Mouse (Mus musculus) liver, embryonic 12.5 days (tissue): Measurements from ENCODE around the gene Mrtfb. TPM values are rescaled to one million over a fixed set of nuclear protein-coding genes. Genes with fewer than 3 reads are reported as not detected.

Source experiments
- ATAC-seq: fragments of 200-750 bp; cut with Nextera tagmentation; 2 replicates; pipeline ENCODE4 v1.8.0; 2017; ENCODE audit warnings: moderate number of reproducible peaks, mild to moderate bottlenecking, moderate library complexity
- H3K27ac ChIP-seq: fragments of 300-500 bp; sonication (generic); 2 replicates; pipeline ENCODE4 v1.5.1; 2016; ENCODE audit warnings: mild to moderate bottlenecking
- H3K27me3 ChIP-seq: fragments of 300-500 bp; sonication (generic); replicated peaks from 2 replicates; pipeline ENCODE4 v1.6.1; 2016; ENCODE audit warnings: mild to moderate bottlenecking, moderate library complexity
- H3K36me3 ChIP-seq: fragments of 300-500 bp; sonication (generic); 2 replicates; pipeline ENCODE4 v1.6.1; 2016; ENCODE audit warnings: mild to moderate bottlenecking, moderate library complexity
- H3K4me1 ChIP-seq: fragments of 300-500 bp; sonication (generic); 2 replicates; pipeline ENCODE4 v1.6.1; 2016
- H3K4me2 ChIP-seq: fragments of 300-500 bp; sonication (generic); 2 replicates; pipeline ENCODE4 v1.6.1; 2016; ENCODE audit warnings: mild to moderate bottlenecking, moderate library complexity
- H3K4me3 ChIP-seq: fragments of 300-500 bp; sonication (generic); 2 replicates; pipeline ENCODE4 v1.5.1; 2016; ENCODE audit warnings: mild to moderate bottlenecking, moderate library complexity
- H3K9ac ChIP-seq: fragments of 300-500 bp; sonication (generic); 2 replicates; pipeline ENCODE4 v1.6.1; 2016; ENCODE audit warnings: mild to moderate bottlenecking, moderate library complexity
- H3K9me3 ChIP-seq: fragments of 300-500 bp; sonication (generic); replicated peaks from 2 replicates; pipeline ENCODE4 v1.6.1; 2016; ENCODE audit warnings: mild to moderate bottlenecking, moderate library complexity
- WGBS: fragments of 180-500 bp; shearing (Covaris S2); methylation state at CpG from one replicate; pipeline ENCODE4 v1.1.7; 2016; ENCODE audit not compliant: insufficient replicate concordance; 5-methylcytosine and 5-hydroxymethylcytosine counted together
- polyA plus RNA-seq: library from polyadenylated mRNA; unstranded; fragments of >200 nt; fragmentation: Nextera tagmentation; extraction: Ambion mirVana; gene quantifications from 2 replicates; pipeline ENCODE4 v1.2.1, GENCODE M21; 2016

Gene Mrtfb
- polyA plus RNA-seq, result 5.5 and 5.7 TPM in 2 replicates

DNA sequence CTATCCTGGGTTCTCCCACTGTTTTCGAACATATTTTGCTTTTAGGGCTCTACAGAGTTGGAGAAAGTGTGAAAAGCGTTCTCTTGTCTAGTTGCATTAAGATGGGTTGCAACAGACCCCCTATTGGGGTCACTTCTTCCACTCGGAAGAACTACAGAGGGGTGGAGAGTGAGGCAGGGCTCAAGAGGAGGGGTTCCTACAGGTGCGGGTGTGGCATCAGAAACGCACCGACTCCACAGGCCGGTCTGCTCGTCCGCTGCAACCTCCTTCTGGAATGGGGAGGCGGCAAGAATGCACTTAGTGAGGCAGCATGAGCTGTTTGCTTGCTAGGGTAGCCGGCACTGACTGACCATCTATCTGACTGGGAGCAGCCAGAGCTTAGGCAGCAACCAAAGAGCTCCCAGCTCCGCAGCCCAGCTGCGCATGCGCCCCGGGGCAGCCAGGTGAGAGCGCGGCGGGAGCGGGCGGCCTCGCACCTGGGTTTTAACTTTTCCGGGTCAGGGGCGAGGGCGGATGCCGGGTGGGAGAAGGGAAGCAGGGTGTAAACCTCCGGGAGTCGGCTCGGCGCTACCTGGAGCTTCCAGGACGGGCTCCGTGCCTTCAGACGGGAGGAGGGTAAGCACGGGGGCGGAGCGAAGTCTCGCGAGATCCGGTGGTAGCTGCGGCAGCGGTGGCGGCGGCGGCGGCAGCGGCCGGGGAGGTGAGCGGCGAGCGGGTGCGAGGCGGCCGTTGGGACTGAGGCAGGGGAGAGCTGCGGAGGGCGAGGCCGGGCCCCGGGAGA is at the start of gene Mrtfb:
TSS of gene Mrtfb (plus strand) at position 627 of the 781 bp plus-strand sequence.
- ATAC-seq, result peak; percentile 88

DNA sequence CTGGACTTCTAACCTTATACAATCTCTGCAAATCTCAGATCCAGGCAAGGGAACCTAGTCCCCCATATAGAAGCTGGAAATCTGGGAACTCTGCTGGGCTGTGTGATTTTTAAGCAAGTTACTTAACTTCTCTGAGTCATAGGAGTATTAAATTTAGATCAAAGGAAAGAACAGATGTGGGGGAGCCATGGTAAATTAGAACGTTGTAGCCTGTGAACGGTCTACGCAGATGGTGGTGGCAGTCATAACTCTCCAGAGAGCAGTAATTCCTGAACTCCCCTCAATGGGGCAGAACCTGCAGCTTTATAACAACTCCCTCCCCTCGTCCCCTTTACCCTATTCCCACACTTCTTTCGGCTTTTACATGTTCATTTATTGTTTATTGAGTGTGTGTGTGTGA is 48.6 kb upstream of the Mrtfb start:
- Histone ChIP-seq H3K4me3 (no peak overlapping the region), H3K36me3 (no peaks in the 10 kb centered on the region), H3K27ac (no peak overlapping the region), H3K9me3 (no peaks in the 10 kb centered on the region), H3K4me1 (no peaks in the 10 kb centered on the region), H3K4me2 (no peak overlapping the region), H3K9ac (no peak overlapping the region), H3K27me3 (no peaks in the 10 kb centered on the region)
- no peak for ATAC-seq
- WGBS, result 60% methylated on average over 5 of the region's 5 CpGs

More for the DNA sequence above, at the start of gene Mrtfb:
- Histone ChIP-seq H3K4me2 (peak within 1 kb of the TSS; percentile 99), H3K4me1 (peaks cover 18% of the 10 kb centered on the region), H3K36me3 (no peaks in the 10 kb centered on the region), H3K4me3 (peak within 1 kb of the TSS; percentile 80), H3K9ac (peak within 1 kb of the TSS; percentile 87), H3K27me3 (peaks cover 8% of the 10 kb centered on the region; the same call in 1 of the 2 replicates), H3K27ac (peak within 1 kb of the TSS; percentile 66), H3K9me3 (no peaks in the 10 kb centered on the region)
- 2% methylated on average over 55 of the region's 56 CpGs for WGBS

DNA sequence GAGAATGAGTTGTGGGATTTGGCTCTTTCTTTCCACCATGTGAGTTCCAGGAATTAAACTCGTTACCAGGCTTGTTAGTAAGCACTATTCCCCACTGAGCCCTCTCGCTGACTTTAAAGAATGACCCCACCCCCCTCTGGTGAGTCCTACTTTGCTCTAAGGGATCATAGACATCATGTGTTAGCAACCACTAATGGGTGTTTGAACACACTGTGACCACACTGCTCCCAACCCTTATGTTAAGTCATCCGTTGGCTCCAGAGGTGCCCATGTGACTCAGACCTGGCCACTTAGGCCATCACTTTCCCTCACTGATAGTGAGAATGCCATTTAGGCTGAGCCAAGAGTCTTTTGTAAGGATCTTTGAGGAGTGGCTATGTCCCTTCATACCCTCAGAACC is 48.2 kb upstream of the Mrtfb start:
- H3K4me2 ChIP-seq, result no peak overlapping the region
- 42% methylated on average over 3 of the region's 3 CpGs for WGBS
- H3K4me3 ChIP-seq, result no peak overlapping the region
- no peak overlapping the region for H3K9ac ChIP-seq
- H3K9me3 ChIP-seq, result no peaks in the 10 kb centered on the region
- no peak for ATAC-seq
- H3K27ac ChIP-seq, result no peak overlapping the region
- H3K27me3 ChIP-seq, result no peaks in the 10 kb centered on the region
- no peaks in the 10 kb centered on the region for H3K36me3 ChIP-seq
- H3K4me1 ChIP-seq, result no peaks in the 10 kb centered on the region

DNA sequence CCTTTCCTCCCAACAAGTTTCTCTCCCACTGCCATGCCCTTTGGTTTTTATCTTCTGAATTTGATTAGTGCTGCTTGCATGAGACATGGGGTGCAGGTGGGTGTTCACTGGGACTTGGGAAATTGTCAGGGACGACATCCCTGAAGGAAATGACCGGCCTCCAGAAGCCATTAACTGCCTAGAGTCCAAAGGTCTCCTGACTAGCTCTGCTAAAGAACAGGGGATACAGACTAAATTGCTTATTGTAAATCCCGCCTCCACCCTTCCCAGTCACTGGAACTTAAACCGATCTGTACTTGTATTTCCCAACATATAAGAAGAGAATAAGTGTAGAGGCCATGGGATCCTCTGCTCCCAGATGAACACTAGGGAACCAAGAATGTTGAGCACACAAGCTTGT is 43.5 kb upstream of the Mrtfb start:
- 65% methylated on average over 4 of the region's 4 CpGs for WGBS
- ATAC-seq, result no peak

DNA sequence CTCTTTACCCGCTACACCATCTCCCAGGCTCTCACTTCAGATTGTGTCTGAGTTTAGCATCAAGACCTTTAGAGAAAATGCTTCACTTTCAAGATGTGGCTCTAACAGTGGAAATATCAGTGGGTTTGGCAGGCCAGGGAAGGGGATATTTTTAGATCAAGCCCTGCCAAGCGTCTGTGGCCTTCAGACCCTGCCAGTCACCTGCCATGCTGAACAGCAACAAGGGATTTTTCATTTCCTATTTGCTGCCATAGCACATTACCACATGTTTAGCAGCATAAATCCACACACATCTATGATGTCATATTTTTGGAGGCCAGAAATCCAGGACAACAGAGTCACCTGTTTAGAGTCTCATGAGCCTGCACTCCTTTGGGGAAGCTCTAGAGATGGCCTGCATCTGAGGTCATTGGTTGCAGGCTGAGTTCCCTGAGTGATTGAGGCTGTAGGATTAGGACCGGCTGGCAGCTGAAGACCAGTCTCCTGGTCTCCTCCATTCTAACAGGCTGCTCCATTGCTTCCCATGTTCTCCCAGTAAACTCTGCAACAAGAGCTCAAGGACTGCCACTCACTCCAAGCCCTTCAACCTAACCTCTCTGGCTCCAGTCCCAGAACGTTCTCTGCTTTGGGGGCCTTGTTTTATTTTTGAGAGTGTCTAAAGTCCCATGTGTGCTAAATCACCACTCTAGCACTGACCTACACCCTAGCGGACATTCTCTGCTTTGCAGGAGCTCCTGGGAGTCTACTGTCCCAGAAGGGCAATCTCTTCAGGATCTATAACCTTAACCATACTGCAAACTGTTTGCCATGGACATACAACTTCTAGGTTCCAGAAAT is 39.9 kb upstream of the Mrtfb start:
- no peak overlapping the region for H3K4me2 ChIP-seq
- H3K4me1 ChIP-seq, result no peaks in the 10 kb centered on the region
- no peaks in the 10 kb centered on the region for H3K36me3 ChIP-seq
- no peaks in the 10 kb centered on the region for H3K9me3 ChIP-seq
- H3K27ac ChIP-seq, result no peak overlapping the region
- WGBS, result 61% methylated on average over 5 of the region's 5 CpGs
- no peaks in the 10 kb centered on the region for H3K27me3 ChIP-seq
- H3K4me3 ChIP-seq, result no peak overlapping the region
- no peak overlapping the region for H3K9ac ChIP-seq
- no peak for ATAC-seq

More for the DNA sequence above, 43.5 kb upstream of the Mrtfb start:
- Histone ChIP-seq H3K27me3 (no peaks in the 10 kb centered on the region), H3K4me2 (no peak overlapping the region), H3K36me3 (no peaks in the 10 kb centered on the region), H3K27ac (no peak overlapping the region), H3K9me3 (no peaks in the 10 kb centered on the region), H3K4me3 (no peak overlapping the region), H3K4me1 (no peaks in the 10 kb centered on the region), H3K9ac (no peak overlapping the region)

DNA sequence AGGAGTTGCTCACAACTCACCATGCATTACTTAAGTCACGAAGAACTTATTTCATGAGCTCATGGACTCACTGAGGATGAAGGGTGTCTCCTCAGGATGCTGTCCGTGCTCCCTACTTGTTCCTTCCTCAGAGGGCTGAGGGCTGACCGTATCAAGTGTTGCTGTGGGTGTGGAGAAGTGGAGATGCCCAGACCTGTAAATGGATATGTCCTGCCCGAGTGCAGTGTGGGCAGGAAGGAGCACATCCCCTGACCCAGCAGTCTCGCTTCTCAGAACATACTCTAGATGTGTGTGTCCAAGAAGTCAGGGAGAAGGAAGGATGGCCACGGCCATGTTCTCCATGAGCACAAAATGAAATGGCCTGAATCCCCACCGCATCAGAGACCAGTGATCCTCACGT is 38.3 kb upstream of the Mrtfb start:
- Histone ChIP-seq H3K36me3 (no peaks in the 10 kb centered on the region), H3K9ac (no peak overlapping the region), H3K4me2 (no peak overlapping the region), H3K4me3 (no peak overlapping the region), H3K9me3 (no peaks in the 10 kb centered on the region), H3K4me1 (no peaks in the 10 kb centered on the region), H3K27me3 (no peaks in the 10 kb centered on the region), H3K27ac (no peak overlapping the region)
- WGBS, result 66% methylated on average over 8 of the region's 8 CpGs
- no peak for ATAC-seq

DNA sequence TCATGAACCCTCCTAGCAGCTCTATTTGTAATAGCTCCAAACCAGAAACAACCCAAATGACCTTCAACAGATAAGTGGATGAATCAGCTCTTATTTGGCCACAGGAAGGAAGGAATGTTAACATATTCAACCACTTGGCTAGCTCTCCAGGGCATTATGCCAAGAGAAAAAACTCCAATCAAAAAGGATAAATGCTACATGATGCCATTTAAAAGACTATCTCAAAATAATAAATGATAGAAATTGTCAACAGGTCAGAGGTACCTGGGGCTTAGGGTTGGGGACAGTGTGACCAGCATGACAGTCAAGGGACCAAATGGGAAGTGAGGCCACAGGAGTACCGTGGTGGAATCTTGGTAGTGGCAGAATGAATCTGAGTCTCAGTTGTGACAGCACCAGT is 34.8 kb upstream of the Mrtfb start:
- no peak for ATAC-seq
- H3K4me3 ChIP-seq, result no peak overlapping the region
- H3K27ac ChIP-seq, result no peak overlapping the region
- no peak overlapping the region for H3K9ac ChIP-seq
- H3K4me2 ChIP-seq, result no peak overlapping the region
- H3K36me3 ChIP-seq, result no peaks in the 10 kb centered on the region
- no peaks in the 10 kb centered on the region for H3K27me3 ChIP-seq
- no peaks in the 10 kb centered on the region for H3K9me3 ChIP-seq
- WGBS, result 43% methylated on average over 1 of the region's 1 CpGs
- H3K4me1 ChIP-seq, result no peaks in the 10 kb centered on the region

DNA sequence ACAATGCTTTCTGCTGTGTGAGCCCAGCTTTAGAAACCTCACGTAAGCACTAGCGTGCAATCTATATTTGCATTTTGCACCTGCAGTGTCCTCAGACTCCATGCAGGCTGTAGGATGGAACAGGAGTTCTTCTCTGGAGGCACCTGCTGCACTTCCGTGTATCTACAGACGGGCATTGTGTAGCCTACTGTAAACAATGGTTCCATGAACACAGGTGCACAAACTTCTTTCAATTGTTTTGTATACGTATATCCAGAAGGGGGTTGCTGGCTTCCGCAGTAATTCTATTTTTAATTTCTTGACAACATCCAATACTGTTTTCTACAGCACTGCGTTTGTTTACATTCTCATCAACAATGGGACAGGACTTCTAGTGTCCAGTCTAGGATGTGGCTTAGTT is 24.2 kb upstream of the Mrtfb start:
- H3K4me2 ChIP-seq, result no peak overlapping the region
- no peaks in the 10 kb centered on the region for H3K4me1 ChIP-seq
- H3K27me3 ChIP-seq, result no peaks in the 10 kb centered on the region
- ATAC-seq, result no peak
- H3K4me3 ChIP-seq, result no peak overlapping the region
- no peaks in the 10 kb centered on the region for H3K9me3 ChIP-seq
- WGBS, result 78% methylated on average over 7 of the region's 7 CpGs
- H3K27ac ChIP-seq, result no peak overlapping the region
- H3K9ac ChIP-seq, result no peak overlapping the region
- H3K36me3 ChIP-seq, result no peaks in the 10 kb centered on the region

DNA sequence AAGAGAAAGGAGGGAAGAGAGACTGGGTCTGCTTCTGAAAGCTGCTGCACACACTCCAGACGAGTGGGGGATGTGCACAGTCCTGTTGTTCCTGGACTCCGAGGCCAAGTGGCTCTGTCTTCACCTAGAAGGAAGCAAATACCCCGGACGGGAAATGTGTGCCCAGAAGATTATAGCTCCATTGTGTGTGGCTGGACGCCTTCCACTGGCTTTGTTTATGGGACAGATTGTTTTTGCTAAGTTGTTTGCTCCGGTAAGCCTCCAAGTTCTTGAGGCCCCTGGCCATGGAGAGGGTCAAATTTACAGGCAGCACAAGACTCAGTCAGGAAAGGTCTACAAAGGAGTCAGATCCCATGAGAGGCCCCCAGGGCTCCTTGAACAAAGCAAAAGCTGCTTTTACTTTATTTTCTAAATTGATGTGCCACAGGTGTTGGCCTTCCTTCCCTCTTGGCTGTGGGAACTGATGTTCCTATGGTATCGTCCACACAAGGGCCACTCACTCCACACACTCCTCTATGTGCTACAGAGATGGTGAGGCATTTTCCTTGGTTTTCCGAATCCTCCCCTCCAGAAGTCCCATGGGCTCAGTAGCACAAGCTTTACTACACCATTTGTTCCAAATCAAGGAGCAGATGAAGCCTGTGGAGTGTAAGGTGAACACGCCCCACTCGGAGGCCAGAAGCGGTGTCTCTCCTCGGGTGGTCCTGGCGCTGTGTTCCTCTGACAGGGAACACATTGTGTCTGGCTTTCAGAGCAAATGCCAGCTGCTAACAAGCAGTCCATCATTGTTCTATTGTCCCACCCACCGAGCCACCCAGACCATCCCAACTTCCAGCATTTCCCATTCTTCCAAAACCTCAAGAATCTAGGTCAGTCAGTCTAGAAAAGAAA is 23.1 kb upstream of the Mrtfb start:
- Histone ChIP-seq H3K36me3 (no peaks in the 10 kb centered on the region), H3K9me3 (no peaks in the 10 kb centered on the region), H3K4me3 (no peak overlapping the region), H3K4me2 (no peak overlapping the region), H3K27me3 (no peaks in the 10 kb centered on the region), H3K4me1 (no peaks in the 10 kb centered on the region), H3K9ac (no peak overlapping the region), H3K27ac (0 out of 2 replicates have a peak overlapping the region, but pooled peaks have one; percentile 11)
- peak; percentile 55; the same call in 1 of the 2 replicates for ATAC-seq
- WGBS, result 44% methylated on average over 14 of the region's 14 CpGs

DNA sequence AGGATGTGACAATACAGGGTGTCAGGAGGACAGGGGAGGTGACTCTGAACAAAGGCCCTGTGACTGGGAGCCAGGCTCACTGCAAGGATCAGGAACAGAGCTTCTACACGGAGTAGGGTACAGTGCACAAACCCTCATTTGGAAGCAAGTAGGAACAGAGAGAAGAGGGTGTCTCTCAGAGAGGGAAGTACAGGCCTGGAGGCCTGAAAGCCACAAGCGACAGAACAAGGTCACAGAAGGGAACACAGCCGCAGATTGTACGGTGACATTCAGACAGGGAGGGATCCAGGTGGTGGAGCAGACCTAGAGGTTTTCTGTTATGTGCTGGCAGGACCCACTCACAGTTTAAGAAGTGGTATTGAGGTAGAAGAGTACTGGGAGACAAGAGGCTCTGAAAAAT is 17.2 kb upstream of the Mrtfb start:
- no peak overlapping the region for H3K27ac ChIP-seq
- H3K4me2 ChIP-seq, result no peak overlapping the region
- 37% methylated on average over 4 of the region's 4 CpGs for WGBS
- ATAC-seq, result no peak
- H3K9ac ChIP-seq, result no peak overlapping the region
- no peaks in the 10 kb centered on the region for H3K36me3 ChIP-seq
- H3K4me3 ChIP-seq, result no peak overlapping the region
- no peaks in the 10 kb centered on the region for H3K4me1 ChIP-seq
- H3K27me3 ChIP-seq, result no peaks in the 10 kb centered on the region
- no peaks in the 10 kb centered on the region for H3K9me3 ChIP-seq

DNA sequence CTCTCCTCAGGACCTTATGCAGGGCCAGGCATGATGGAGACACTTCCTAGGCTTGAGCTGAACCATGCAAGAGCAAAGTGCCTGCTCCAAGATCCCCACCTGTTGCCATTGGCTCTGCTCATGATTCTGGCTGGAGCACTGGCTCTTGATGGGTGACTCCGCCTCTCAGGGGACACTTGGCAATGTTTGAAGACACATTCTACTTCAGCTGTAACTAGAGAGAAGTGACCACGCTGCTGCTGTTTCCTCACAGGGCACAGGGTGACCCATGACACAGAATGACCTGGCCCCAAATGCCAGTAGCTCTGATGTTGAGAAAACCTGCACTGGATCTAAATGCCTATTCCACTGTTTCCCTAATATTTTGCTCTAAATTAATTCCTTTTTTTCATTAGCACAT is 16.7 kb upstream of the Mrtfb start:
- Histone ChIP-seq H3K9me3 (no peaks in the 10 kb centered on the region), H3K4me2 (no peak overlapping the region), H3K36me3 (no peaks in the 10 kb centered on the region), H3K27me3 (no peaks in the 10 kb centered on the region), H3K27ac (no peak overlapping the region), H3K4me3 (no peak overlapping the region), H3K4me1 (no peaks in the 10 kb centered on the region), H3K9ac (no peak overlapping the region)
- 50% methylated on average over 2 of the region's 2 CpGs for whole genome bisulfite sequencing
- ATAC-seq, result no peak
